Mouse (Mus musculus) T-cell, adult 2 months (primary cell): ENCODE results near the gene Stip1.
"Not testable (repeated sequence)": the region's sequence is repeated elsewhere in the genome, so short reads cannot be mapped to it uniquely, and the experiment has no call there.

Source experiments
- DNase-seq: peaks from one replicate; pipeline ENCODE4 v3.0.0; 2022; ENCODE audit warnings: low spot score

Stip1 gene

GRCm38 (mm10) chr19:7039841-7040636 is at the start of gene Stip1:
Stip1 (minus strand) TSS chr19:7039967.
- peak; percentile 99 for DNase-seq

GRCm38 (mm10) chr19:7089050-7089449 is 49.3 kb upstream of the Stip1 start:
- no peak for DNase-seq

GRCm38 (mm10) chr19:7088558-7088957 is 48.8 kb upstream of the Stip1 start:
- no peak for DNase-seq

- no peak for DNase-seq
Observed at GRCm38 (mm10) chr19:7084734-7085133, 45.0 kb upstream of the Stip1 start.

- DNase-seq: no peak
Observed at GRCm38 (mm10) chr19:7083035-7083794, 43.4 kb upstream of the Stip1 start.

GRCm38 (mm10) chr19:7081516-7082266 is 41.9 kb upstream of the Stip1 start:
- DNase-seq: no peak

- no peak for DNase-seq
Observed at GRCm38 (mm10) chr19:7078271-7078670, 38.5 kb upstream of the Stip1 start.

- no peak for DNase-seq
Observed at GRCm38 (mm10) chr19:7077666-7078065, 37.9 kb upstream of the Stip1 start.

- not testable (repeated sequence) for DNase-seq
Observed at GRCm38 (mm10) chr19:7075336-7075735, 35.6 kb upstream of the Stip1 start.

- no peak for DNase-seq
Observed at GRCm38 (mm10) chr19:7073997-7074781, 34.4 kb upstream of the Stip1 start.

GRCm38 (mm10) chr19:7072221-7072620 is 32.5 kb upstream of the Stip1 start:
- DNase-seq: no peak

GRCm38 (mm10) chr19:7070775-7071174 is 31.0 kb upstream of the Stip1 start:
- DNase-seq: no peak

- no peak for DNase-seq
Observed at GRCm38 (mm10) chr19:7069781-7070763, 30.3 kb upstream of the Stip1 start.

GRCm38 (mm10) chr19:7068661-7069531 is 29.1 kb upstream of the Stip1 start:
- DNase-seq: no peak

GRCm38 (mm10) chr19:7068136-7068535 is 28.4 kb upstream of the Stip1 start:
- DNase-seq: peak; percentile 67

GRCm38 (mm10) chr19:7067344-7068050 is 27.7 kb upstream of the Stip1 start:
- DNase-seq: no peak

GRCm38 (mm10) chr19:7066828-7067342 is 27.1 kb upstream of the Stip1 start:
- no peak for DNase-seq

- DNase-seq: peak; percentile 39
Observed at GRCm38 (mm10) chr19:7066034-7066827, 26.5 kb upstream of the Stip1 start.
